Comparison of ENCODE assay signal across 20 mouse cellular contexts in genomic region chr6:99734666-99735065, GRCm38 (mm10). TPM values are rescaled to one million over a fixed set of nuclear protein-coding genes. Genes with fewer than 3 reads are reported as not detected.
DNase-seq lines count a peak whose midpoint lies in the region; ATAC-seq and TF ChIP-seq lines count a peak whose summit lies in the region.
"Had no signal": no experiment of that assay in that cellular context is flagged by ENCODE, and none has a peak within 500 bp of the region (broad histone marks: within the 10 kb centered on the region; RNA-seq: fewer than 3 reads in every experiment).

No protein-coding gene starts in this region.

- no peak overlapping the region for H3K27ac ChIP-seq in kidney, adult 2 months (ENCODE audit: insufficient read depth, low read depth, low read length)
- no peak overlapping the region for H3K27ac ChIP-seq in intestine, embryonic 16.5 days (ENCODE audit: low read length)
- H3K27ac ChIP-seq: embryonic facial prominence, embryonic 10.5 days; gastrocnemius, adult 2 months; hindbrain, embryonic 14.5 days; kidney, postnatal 0 days; liver, embryonic 15.5 days; neural tube, embryonic 15.5 days had no signal

- DNase-seq in kidney, adult 2 months, result peak; percentile 42
- no peak for DNase-seq in kidney, adult 11 months
- peak; percentile 8 for DNase-seq in NIH3T3 (ENCODE audit: low read depth)
- DNase-seq in adrenal gland, postnatal 10 days, result peak; percentile 60
- peak; percentile 22 to 24 for DNase-seq in heart, postnatal 36 days
- no peak for DNase-seq in urinary bladder, adult 2 months (ENCODE audit: low spot score)
- DNase-seq in layer of hippocampus, postnatal 14 days (ENCODE audit: low spot score in 2 of 2), result no peak
- DNase-seq: forebrain, postnatal 0 days; gastrocnemius, adult 2 months; lung, postnatal 36 days; thymus, postnatal 25 days had no signal

- 55% methylated on average over 5 of the region's 5 CpGs for WGBS in kidney, adult 2 months
- WGBS in intestine, embryonic 16.5 days, result 78% methylated on average over 5 of the region's 5 CpGs

- no peaks in the 10 kb centered on the region for H3K4me1 ChIP-seq in kidney, adult 2 months (ENCODE audit: control insufficient read depth, insufficient read depth, low read length)
- H3K4me1 ChIP-seq in intestine, embryonic 16.5 days (ENCODE audit: control insufficient read depth, insufficient read depth, low read length), result no peaks in the 10 kb centered on the region
- H3K4me1 ChIP-seq: embryonic facial prominence, embryonic 10.5 days; liver, embryonic 15.5 days; neural tube, embryonic 15.5 days had no signal

- no peak overlapping the region for H3K4me2 ChIP-seq in intestine, embryonic 16.5 days (ENCODE audit: low read depth, low read length)
- H3K4me2 ChIP-seq: hindbrain, embryonic 14.5 days; liver, embryonic 15.5 days; midbrain, embryonic 11.5 days; neural tube, embryonic 15.5 days had no signal

- intact Hi-C loops in heart, postnatal 36 days (cut with DNase I), result no loop called here

- TF ChIP-seq CTCF in kidney, adult 2 months (conservative IDR thresholded peaks at IDR 0.05; ENCODE audit: insufficient read depth, insufficient read length, low read depth, low read length), result no peak

- ATAC-seq in intestine, embryonic 16.5 days, result no peak
- ATAC-seq: forebrain, postnatal 0 days had no signal

- no peak for TF ChIP-seq POLR2A in kidney, adult 2 months (IDR thresholded peaks at IDR 0.05; ENCODE audit: low read depth, low read length)

- H3K4me3 ChIP-seq in kidney, adult 2 months (ENCODE audit: insufficient read depth, low read depth, low read length), result no peak overlapping the region
- H3K4me3 ChIP-seq in intestine, embryonic 16.5 days (ENCODE audit: low read length), result no peak overlapping the region
- H3K4me3 ChIP-seq: embryonic facial prominence, embryonic 10.5 days; erythroblast, embryonic 14.5 days; gastrocnemius, adult 2 months; liver, embryonic 15.5 days; neural tube, embryonic 15.5 days had no signal

- no peak overlapping the region for H3K9ac ChIP-seq in intestine, embryonic 16.5 days (ENCODE audit: low read depth, low read length)
- H3K9ac ChIP-seq: forebrain, postnatal 0 days; hindbrain, embryonic 14.5 days; liver, embryonic 15.5 days; neural tube, embryonic 15.5 days had no signal

- no peaks in the 10 kb centered on the region for H3K9me3 ChIP-seq in intestine, embryonic 16.5 days (ENCODE audit: control insufficient read depth, low read length)
- H3K9me3 ChIP-seq: embryonic facial prominence, embryonic 10.5 days; liver, embryonic 15.5 days; neural tube, embryonic 15.5 days had no signal

- H3K36me3 ChIP-seq in kidney, adult 2 months (ENCODE audit: control insufficient read depth, insufficient read depth, low read length), result no peaks in the 10 kb centered on the region
- H3K36me3 ChIP-seq in intestine, embryonic 16.5 days (ENCODE audit: control insufficient read depth, insufficient read depth, low read length), result no peaks in the 10 kb centered on the region
- H3K36me3 ChIP-seq: embryonic facial prominence, embryonic 10.5 days; liver, embryonic 15.5 days; neural tube, embryonic 15.5 days had no signal

- no peaks in the 10 kb centered on the region for H3K27me3 ChIP-seq in kidney, adult 2 months (replicated peaks; ENCODE audit: control insufficient read depth, insufficient read depth, low read length)
- H3K27me3 ChIP-seq in intestine, embryonic 16.5 days (replicated peaks; ENCODE audit: control insufficient read depth, insufficient read depth, low read length), result no peaks in the 10 kb centered on the region

RNA-seq across cellular contexts. Expression of gene Prok2, which starts 8.5 kb away (rescaled TPM):
- polyA plus RNA-seq in kidney, adult 2 months (2012; rRNA removed), result 0.14 and 0.19 TPM in 2 replicates
- total RNA-seq in adrenal gland, postnatal 10 days (2021), result not detected
- total RNA-seq in heart, postnatal 36 days (2021), result not detected
- not detected in 2 replicates for polyA plus RNA-seq in urinary bladder, adult 2 months (2012; rRNA removed)
- 1 to 10 TPM; 1.0 to 1.3 TPM for total RNA-seq in layer of hippocampus, postnatal 14 days (2021)
- polyA plus RNA-seq in intestine, embryonic 16.5 days (2015; fragmentation: Nextera tagmentation; extraction: Ambion mirVana), result not detected in 2 replicates
- total RNA-seq: gastrocnemius, adult 2 months had no signal
- polyA plus RNA-seq: erythroblast, embryonic 14.5 days; heart, embryonic 14.5 days; hindbrain, embryonic 14.5 days; midbrain, embryonic 11.5 days had no signal

RNA-seq across cellular contexts. Expression of gene Gpr27, which starts 42.2 kb away (rescaled TPM):
- 0.99 and 1.2 TPM in 2 replicates for polyA plus RNA-seq in kidney, adult 2 months (2012; rRNA removed)
- total RNA-seq in adrenal gland, postnatal 10 days (2021), result 1 to 10 TPM; 3.7 to 4.6 TPM
- 1 to 10 TPM; 3.9 to 6.6 TPM for total RNA-seq in heart, postnatal 36 days (2021)
- polyA plus RNA-seq in urinary bladder, adult 2 months (2012; rRNA removed), result 4.2 and 6.6 TPM in 2 replicates
- total RNA-seq in layer of hippocampus, postnatal 14 days (2021), result 10 to 100 TPM; 47.9 to 51.6 TPM
- 1.2 TPM in 2 replicates for polyA plus RNA-seq in intestine, embryonic 16.5 days (2015; fragmentation: Nextera tagmentation; extraction: Ambion mirVana)
- polyA plus RNA-seq: erythroblast, embryonic 14.5 days had no signal

Comparison
In these comparisons a context has a peak if more than half of its experiments do, and no peak if none do; other contexts are left out.
1. DNase-seq: peak in kidney, adult 2 months (single experiment), NIH3T3 (single experiment), adrenal gland, postnatal 10 days (single experiment) and heart, postnatal 36 days (2 of 2); none in kidney, adult 11 months (single experiment), urinary bladder, adult 2 months (single experiment) and layer of hippocampus, postnatal 14 days (0 of 2).
2. RNA of gene Gpr27, which starts 42.2 kb away (total RNA-seq): 47.9 to 51.6 TPM in layer of hippocampus, postnatal 14 days; 3.9 to 6.6 TPM in heart, postnatal 36 days and 3.7 to 4.6 TPM in adrenal gland, postnatal 10 days; every median in the first group is over 4 times any median in the second.